Mouse (Mus musculus): ENCODE measurements around the gene Ppef2. TPM values are rescaled to one million over a fixed set of nuclear protein-coding genes. Genes with fewer than 3 reads are reported as not detected.

The Ppef2 gene
- 0.09 and 0.22 TPM in 2 replicates for polyA plus RNA-seq (2015; fragmentation: Nextera tagmentation; extraction: Ambion mirVana)

- no peak for ATAC-seq (replicated peaks)
- Histone ChIP-seq H3K4me3 (no peak within 1 kb of the TSS), H3K27ac (replicated peaks) (no peak within 1 kb of the TSS), H3K4me2 (replicated peaks) (no peak within 1 kb of the TSS), H3K9ac (replicated peaks) (no peak within 1 kb of the TSS), H3K36me3 (no peaks in the 10 kb centered on the region), H3K9me3 (no peaks in the 10 kb centered on the region), H3K27me3 (no peaks in the 10 kb centered on the region), H3K4me1 (peaks cover 9% of the 10 kb centered on the region)
- 10% methylated on average over 6 of the region's 6 CpGs for WGBS
Observed at GRCm38 (mm10) chr5:92256218-92256617, at the start of gene Ppef2. Gene Ppef2, minus strand, starts transcription at chr5:92256278.

- Histone ChIP-seq H3K9ac (replicated peaks) (no peak overlapping the region), H3K27ac (replicated peaks) (no peak overlapping the region), H3K4me3 (no peak overlapping the region), H3K4me2 (replicated peaks) (no peak overlapping the region), H3K36me3 (peaks cover 61% of the 10 kb centered on the region), H3K9me3 (no peaks in the 10 kb centered on the region), H3K4me1 (peaks cover 10% of the 10 kb centered on the region), H3K27me3 (no peaks in the 10 kb centered on the region)
- WGBS: 90% methylated on average over 3 of the region's 3 CpGs
- ATAC-seq (replicated peaks): no peak
Observed at GRCm38 (mm10) chr5:92304291-92304690, 48.2 kb upstream of the Ppef2 start.

GRCm38 (mm10) chr5:92302149-92302840, 46.2 kb upstream of the Ppef2 start:
- no peak for ATAC-seq (replicated peaks)
- Histone ChIP-seq H3K4me2 (replicated peaks) (no peak overlapping the region), H3K27me3 (no peaks in the 10 kb centered on the region), H3K36me3 (peaks cover 72% of the 10 kb centered on the region), H3K4me3 (no peak overlapping the region), H3K4me1 (no peaks in the 10 kb centered on the region), H3K9me3 (no peaks in the 10 kb centered on the region), H3K27ac (replicated peaks) (no peak overlapping the region), H3K9ac (replicated peaks) (no peak overlapping the region)
- WGBS: 86% methylated on average over 13 of the region's 13 CpGs

- Histone ChIP-seq H3K27ac (replicated peaks) (no peak overlapping the region), H3K4me1 (no peaks in the 10 kb centered on the region), H3K4me3 (no peak overlapping the region), H3K4me2 (replicated peaks) (no peak overlapping the region), H3K36me3 (peaks cover 73% of the 10 kb centered on the region), H3K27me3 (no peaks in the 10 kb centered on the region), H3K9me3 (no peaks in the 10 kb centered on the region), H3K9ac (replicated peaks) (no peak overlapping the region)
- ATAC-seq (replicated peaks): no peak
- WGBS: 96% methylated on average over 2 of the region's 2 CpGs
Observed at GRCm38 (mm10) chr5:92294525-92294924, 38.4 kb upstream of the Ppef2 start.

GRCm38 (mm10) chr5:92291652-92292414, 35.8 kb upstream of the Ppef2 start:
- Histone ChIP-seq H3K4me2 (replicated peaks) (no peak overlapping the region), H3K9me3 (no peaks in the 10 kb centered on the region), H3K36me3 (peaks cover 82% of the 10 kb centered on the region), H3K9ac (replicated peaks) (no peak overlapping the region), H3K4me1 (no peaks in the 10 kb centered on the region), H3K27ac (replicated peaks) (no peak overlapping the region), H3K27me3 (no peaks in the 10 kb centered on the region), H3K4me3 (no peak overlapping the region)
- ATAC-seq (replicated peaks): no peak
- 93% methylated on average over 6 of the region's 6 CpGs for WGBS

- no peak overlapping the region for H3K27ac ChIP-seq (replicated peaks)
- no peaks in the 10 kb centered on the region for H3K4me1 ChIP-seq
- H3K27me3 ChIP-seq: no peaks in the 10 kb centered on the region
- no peak overlapping the region for H3K4me2 ChIP-seq (replicated peaks)
- 83% methylated on average over 6 of the region's 6 CpGs for WGBS
- no peaks in the 10 kb centered on the region for H3K9me3 ChIP-seq
- peaks cover 65% of the 10 kb centered on the region for H3K36me3 ChIP-seq
- no peak overlapping the region for H3K9ac ChIP-seq (replicated peaks)
- H3K4me3 ChIP-seq: no peak overlapping the region
- no peak for ATAC-seq (replicated peaks)
Observed at GRCm38 (mm10) chr5:92287840-92288239, 31.8 kb upstream of the Ppef2 start.

- Histone ChIP-seq H3K9me3 (no peaks in the 10 kb centered on the region), H3K9ac (replicated peaks) (no peak overlapping the region), H3K27me3 (no peaks in the 10 kb centered on the region), H3K27ac (replicated peaks) (no peak overlapping the region), H3K4me2 (replicated peaks) (no peak overlapping the region), H3K36me3 (peaks cover 28% of the 10 kb centered on the region), H3K4me3 (no peak overlapping the region), H3K4me1 (no peaks in the 10 kb centered on the region; the same call in 1 of the 2 replicates)
- WGBS: 83% methylated on average over 3 of the region's 3 CpGs
- ATAC-seq (replicated peaks): no peak
Observed at GRCm38 (mm10) chr5:92283107-92283506, 27.0 kb upstream of the Ppef2 start.

- Histone ChIP-seq H3K9me3 (no peaks in the 10 kb centered on the region), H3K4me2 (replicated peaks) (no peak overlapping the region), H3K4me3 (no peak overlapping the region), H3K36me3 (peaks cover 23% of the 10 kb centered on the region), H3K4me1 (peaks cover 2% of the 10 kb centered on the region; the same call in 1 of the 2 replicates), H3K27ac (replicated peaks) (no peak overlapping the region), H3K27me3 (no peaks in the 10 kb centered on the region), H3K9ac (replicated peaks) (no peak overlapping the region)
- no peak for ATAC-seq (replicated peaks)
- 75% methylated on average over 4 of the region's 4 CpGs for WGBS
Observed at GRCm38 (mm10) chr5:92282571-92282970, 26.5 kb upstream of the Ppef2 start.

GRCm38 (mm10) chr5:92278942-92279537, 23.0 kb upstream of the Ppef2 start:
- 85% methylated on average over 10 of the region's 10 CpGs for WGBS
- no peak overlapping the region for H3K4me3 ChIP-seq
- no peak overlapping the region for H3K4me2 ChIP-seq (replicated peaks)

GRCm38 (mm10) chr5:92277437-92278394, 21.6 kb upstream of the Ppef2 start, which contains the start of gene Naaa:
Gene Naaa, minus strand, starts transcription at chr5:92278170.
- Histone ChIP-seq H3K9ac (replicated peaks) (peak within 1 kb of the TSS; percentile 55), H3K27ac (replicated peaks) (no peak within 1 kb of the TSS), H3K4me3 (peak within 1 kb of the TSS; percentile 74), H3K4me2 (replicated peaks) (peak within 1 kb of the TSS; percentile 98), H3K36me3 (no peaks in the 10 kb centered on the region), H3K4me1 (peaks cover 6% of the 10 kb centered on the region; the same call in 1 of the 2 replicates), H3K9me3 (no peaks in the 10 kb centered on the region), H3K27me3 (no peaks in the 10 kb centered on the region)
- peak; percentile 90 for ATAC-seq (replicated peaks)
- WGBS: 3% methylated on average over 54 of the region's 54 CpGs

More at GRCm38 (mm10) chr5:92278942-92279537, 23.0 kb upstream of the Ppef2 start:
- no peaks in the 10 kb centered on the region for H3K36me3 ChIP-seq
- no peak for ATAC-seq (replicated peaks)
- H3K27ac ChIP-seq (replicated peaks): no peak overlapping the region
- no peaks in the 10 kb centered on the region for H3K9me3 ChIP-seq
- H3K9ac ChIP-seq (replicated peaks): no peak overlapping the region
- peaks cover 6% of the 10 kb centered on the region; the same call in 1 of the 2 replicates for H3K4me1 ChIP-seq
- H3K27me3 ChIP-seq: no peaks in the 10 kb centered on the region

- Histone ChIP-seq H3K9me3 (no peaks in the 10 kb centered on the region), H3K27me3 (no peaks in the 10 kb centered on the region), H3K9ac (replicated peaks) (no peak overlapping the region), H3K4me2 (replicated peaks) (no peak overlapping the region), H3K4me3 (no peak overlapping the region), H3K27ac (replicated peaks) (no peak overlapping the region), H3K4me1 (no peaks in the 10 kb centered on the region), H3K36me3 (no peaks in the 10 kb centered on the region)
- WGBS: 87% methylated on average over 7 of the region's 7 CpGs
- ATAC-seq (replicated peaks): no peak
Observed at GRCm38 (mm10) chr5:92270496-92270895, 14.4 kb upstream of the Ppef2 start.

Data from forebrain, embryonic 15.5 days (tissue).